Mouse (Mus musculus) cerebellum, adult 2 months (tissue): ENCODE results near the gene Rps2.

Experiments
- CTCF ChIP-seq: fragments of 200-500 bp; IDR thresholded peaks from 2 replicates; pipeline ENCODE4 v1.5.1; 2011; ENCODE audit warnings: low read depth, mild to moderate bottlenecking, control low read depth, low read length, moderate library complexity, borderline replicate concordance; ENCODE audit not compliant: insufficient read depth
- POLR2A ChIP-seq: fragments of 200-500 bp; IDR thresholded peaks from 2 replicates; pipeline ENCODE4 v1.6.1; 2011; ENCODE audit warnings: low read length, control low read depth, borderline replicate concordance; ENCODE audit not compliant: insufficient read depth

- no peak for TF ChIP-seq CTCF
- TF ChIP-seq POLR2A = no peak
These were observed 30.7 kb upstream of the Rps2 start for GRCm38 (mm10) chr17:24687146-24687595.
